Mouse (Mus musculus) spleen, adult 2 months (tissue): ENCODE results near the gene Slit1.

Experiments
- CTCF ChIP-seq: fragments of 200-500 bp; IDR thresholded peaks from 2 replicates; pipeline ENCODE4 v1.5.1; 2011; ENCODE audit warnings: mild to moderate bottlenecking, inconsistent platforms; ENCODE audit not compliant: insufficient read depth, insufficient read length, insufficient replicate concordance; ENCODE audit errors: extremely low read depth
- POLR2A ChIP-seq: fragments of 200-500 bp; IDR thresholded peaks from 2 replicates; pipeline ENCODE4 v1.6.1; 2011; ENCODE audit warnings: low read depth, low read length, inconsistent platforms

DNA sequence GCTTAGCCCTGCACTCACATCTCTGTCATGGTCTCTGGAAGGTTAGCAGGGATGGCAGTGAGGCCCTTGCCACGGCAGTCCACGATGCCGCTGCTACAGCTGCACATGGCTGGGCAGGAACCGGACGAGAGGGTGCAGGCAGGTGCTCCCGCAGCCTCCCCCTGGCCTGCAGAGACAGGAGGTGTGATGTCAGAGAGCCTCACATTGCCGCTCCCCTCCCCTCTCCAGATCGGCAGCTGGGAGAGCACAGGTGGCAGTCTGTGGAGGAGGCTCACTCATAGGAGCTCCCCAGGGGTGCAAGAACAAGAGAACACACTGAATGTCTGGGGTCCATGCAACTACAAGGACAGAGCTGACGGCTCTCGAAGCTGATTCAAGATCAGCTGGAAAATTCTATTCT, 94.1 kb downstream of the Slit1 start:
- TF ChIP-seq CTCF (no peak), POLR2A (no peak)
